Mouse (Mus musculus) heart, adult 2 months (tissue): ENCODE measurements around the gene Stpg3. TPM values are rescaled to one million over a fixed set of nuclear protein-coding genes. Genes with fewer than 3 reads are reported as not detected.

ENCODE experiments used
- DNase-seq, 2 experiments: peaks; one replicate each; pipeline ENCODE4 v3.0.0; 2021
- H3K27ac ChIP-seq: fragments of 200-600 bp; 2 replicates; pipeline ENCODE4 v1.8.1; 2022
- H3K27me3 ChIP-seq: fragments of 200-500 bp; 2 replicates; pipeline ENCODE4 v1.6.1; 2012; ENCODE audit warnings: mild to moderate bottlenecking, low read length, inconsistent platforms, mixed read lengths; ENCODE audit not compliant: control insufficient read depth, insufficient read depth
- H3K36me3 ChIP-seq: fragments of 200-500 bp; 2 replicates; pipeline ENCODE4 v1.6.1; 2012; ENCODE audit warnings: low read length, inconsistent platforms; ENCODE audit not compliant: control insufficient read depth, insufficient read depth
- H3K4me1 ChIP-seq: fragments of 200-500 bp; 2 replicates; pipeline ENCODE4 v1.6.1; 2011; ENCODE audit warnings: low read length; ENCODE audit not compliant: control insufficient read depth, insufficient read depth
- H3K4me3 ChIP-seq: fragments of 200-600 bp; 2 replicates; pipeline ENCODE4 v1.8.1; 2022
- H3K79me2 ChIP-seq: fragments of 200-500 bp; replicated peaks from 2 replicates; pipeline ENCODE4 v1.6.1; 2012; ENCODE audit warnings: mild to moderate bottlenecking, inconsistent platforms, low read length, moderate library complexity, mixed read lengths; ENCODE audit not compliant: control insufficient read depth, insufficient read depth
- H3K9ac ChIP-seq: fragments of 200-500 bp; 2 replicates; pipeline ENCODE4 v1.6.1; 2012; ENCODE audit warnings: low read depth, mild to moderate bottlenecking, control low read depth, inconsistent platforms, low read length, mixed read lengths
- CTCF ChIP-seq: fragments of 200-600 bp; IDR thresholded peaks from 2 replicates; pipeline ENCODE4 v1.8.1; 2022; ENCODE audit warnings: antibody characterized with exemption, mild to moderate bottlenecking, moderate library complexity
- EP300 ChIP-seq: fragments of 200-500 bp; IDR thresholded peaks from 2 replicates; pipeline ENCODE4 v1.6.1; 2011; ENCODE audit warnings: low read depth, low read length, control low read depth; ENCODE audit not compliant: insufficient read depth
- POLR2A ChIP-seq: fragments of 200-500 bp; IDR thresholded peaks from 2 replicates; pipeline ENCODE4 v1.6.1; 2011; ENCODE audit warnings: mild to moderate bottlenecking, low read depth, low read length, control low read depth; ENCODE audit not compliant: insufficient read depth
- WGBS: fragments of 180-500 bp; shearing (Covaris S2); methylation state at CpG from one replicate; pipeline ENCODE4 v1.1.7; 2018; 5-methylcytosine and 5-hydroxymethylcytosine counted together
- intact Hi-C: fragments of 180-260 bp; cut with DNase I; formaldehyde crosslinking; loops from one replicate; pipeline ENCODE4 v1.15.1; 2025
- polyA plus RNA-seq: library from polyadenylated mRNA; depleted of rRNA; stranded (reverse); fragments of >200 nt; gene quantifications from 2 replicates; pipeline ENCODE4 v1.2.3, GENCODE M21; 2012
- total RNA-seq, 2 experiments: library from RNA; stranded (reverse); gene quantifications; 2 replicates each; pipeline ENCODE4 v1.2.3; 2021

Gene Stpg3
- total and polyA plus RNA-seq, 3 experiments: not detected

DNA sequence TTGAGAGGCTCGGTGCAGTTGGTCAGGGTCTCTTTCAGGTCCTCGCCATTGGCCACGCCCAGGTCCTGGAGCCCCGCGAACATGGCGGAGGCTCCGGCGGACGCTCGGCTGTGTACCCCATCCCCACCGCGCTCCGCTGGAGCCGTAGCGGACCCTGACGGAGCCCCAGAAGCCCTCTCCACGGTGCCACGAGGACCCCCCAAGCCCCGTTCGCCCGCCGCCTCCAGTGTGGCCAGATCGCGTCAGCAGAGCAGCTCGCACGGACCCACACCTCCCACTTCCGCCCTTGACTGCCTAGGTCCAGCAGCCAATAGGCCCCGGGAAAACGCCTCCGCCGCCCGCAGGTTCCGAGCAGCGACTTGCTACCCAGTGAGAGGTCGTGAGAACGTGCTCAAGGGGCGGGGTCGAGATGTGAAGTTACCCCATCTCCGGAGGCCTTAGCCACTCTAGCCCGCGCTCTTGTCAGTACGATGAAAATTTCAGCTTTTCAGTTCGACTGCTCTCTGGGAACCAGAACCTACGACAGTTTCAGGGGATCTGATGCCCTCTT is 3.2 kb downstream of the Stpg3 start, which contains the start of gene Nelfb:
Gene Nelfb, minus strand, starts transcription at position 369 of the 550 bp plus-strand sequence.
- DNase-seq: peak; percentile 92 to 95
- intact Hi-C loops: loop anchor here (1.0 to 2.0 kb wide), 2 partner anchors 13 to 18 kb away; partner anchors contain the start of gene Tubb4b
- Histone ChIP-seq H3K27ac (peak within 1 kb of the TSS; percentile 99), H3K4me3 (peak within 1 kb of the TSS; percentile 69), H3K4me1 (peaks cover 4% of the 10 kb centered on the region; the same call in 1 of the 2 replicates), H3K79me2 (peaks cover 2% of the 10 kb centered on the region), H3K9ac (peak within 1 kb of the TSS; percentile 97), H3K27me3 (no peaks in the 10 kb centered on the region), H3K36me3 (no peaks in the 10 kb centered on the region)
- under 1% methylated on average over 44 of the region's 44 CpGs for WGBS
- TF ChIP-seq EP300 (0 out of 2 replicates have a peak, but pooled peaks have one; percentile 28), CTCF (no peak), POLR2A (peak; percentile 68)

- Histone ChIP-seq H3K36me3 (no peaks in the 10 kb centered on the region), H3K79me2 (peaks cover 2% of the 10 kb centered on the region), H3K27me3 (no peaks in the 10 kb centered on the region), H3K27ac (peak overlapping the region; percentile 99), H3K9ac (peak overlapping the region; percentile 97), H3K4me3 (peak overlapping the region; percentile 69), H3K4me1 (peaks cover 4% of the 10 kb centered on the region; the same call in 1 of the 2 replicates)
- DNase-seq: no peak
- intact Hi-C loops: loop anchor here (1.0 to 2.0 kb wide), 2 partner anchors 14 to 18 kb away; partner anchors contain the start of gene Tubb4b
- TF ChIP-seq CTCF (no peak), EP300 (no peak), POLR2A (no peak)
- under 1% methylated on average over 24 of the region's 24 CpGs for WGBS
Measured at GRCm38 (mm10) chr2:25210686-25211085, 3.8 kb downstream of the Stpg3 start.

- no peak overlapping the region for H3K4me3 ChIP-seq
- H3K27ac ChIP-seq: no peak overlapping the region
- TF ChIP-seq POLR2A (no peak), CTCF (no peak), EP300 (no peak)
- H3K36me3 ChIP-seq: no peaks in the 10 kb centered on the region
- peaks cover 2% of the 10 kb centered on the region for H3K79me2 ChIP-seq
- DNase-seq: no peak
- H3K4me1 ChIP-seq: peaks cover 4% of the 10 kb centered on the region; the same call in 1 of the 2 replicates
- 74% methylated on average over 1 of the region's 1 CpGs for WGBS
- no peaks in the 10 kb centered on the region for H3K27me3 ChIP-seq
- intact Hi-C loops: no loop called here
- H3K9ac ChIP-seq: no peak overlapping the region
Measured at GRCm38 (mm10) chr2:25207593-25207992, 6.8 kb downstream of the Stpg3 start.

GRCm38 (mm10) chr2:25203631-25204214 is 10.7 kb downstream of the Stpg3 start:
- no peaks in the 10 kb centered on the region for H3K27me3 ChIP-seq
- H3K27ac ChIP-seq: no peak overlapping the region
- H3K36me3 ChIP-seq: no peaks in the 10 kb centered on the region
- TF ChIP-seq EP300: no peak
- peak; percentile 44 for TF ChIP-seq CTCF
- no peaks in the 10 kb centered on the region for H3K4me1 ChIP-seq
- no peaks in the 10 kb centered on the region for H3K79me2 ChIP-seq
- intact Hi-C loops: no loop called here
- DNase-seq: no peak
- no peak overlapping the region for H3K9ac ChIP-seq
- 47% methylated on average over 4 of the region's 4 CpGs for WGBS
- H3K4me3 ChIP-seq: no peak overlapping the region

DNA sequence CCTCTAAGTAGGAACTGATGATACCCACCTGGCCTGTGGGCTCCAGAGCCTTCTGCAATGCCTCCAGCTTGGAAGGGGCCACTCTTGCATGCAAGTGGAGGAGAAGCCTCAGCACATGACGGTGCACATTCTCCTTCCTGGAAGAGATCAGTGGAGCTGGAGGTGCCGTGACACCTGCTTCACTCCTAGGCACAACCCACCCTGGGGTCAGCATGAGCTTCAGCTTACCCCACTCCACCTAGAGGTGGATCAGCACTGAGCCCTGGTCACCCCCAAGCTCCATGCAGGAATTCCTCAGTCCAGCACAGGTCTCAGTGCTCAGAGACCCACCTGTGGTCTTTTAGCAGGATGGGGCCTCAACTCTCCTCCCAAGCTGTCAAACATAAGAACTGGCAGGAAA is 13.8 kb downstream of the Stpg3 start:
- H3K79me2 ChIP-seq: no peaks in the 10 kb centered on the region
- 90% methylated on average over 2 of the region's 2 CpGs for WGBS
- TF ChIP-seq CTCF: no peak
- TF ChIP-seq POLR2A: no peak
- no peak for TF ChIP-seq EP300
- H3K9ac ChIP-seq: no peak overlapping the region
- no peaks in the 10 kb centered on the region for H3K27me3 ChIP-seq
- no peak overlapping the region for H3K4me3 ChIP-seq
- H3K36me3 ChIP-seq: no peaks in the 10 kb centered on the region
- H3K27ac ChIP-seq: no peak overlapping the region
- peaks cover 3% of the 10 kb centered on the region; the same call in 1 of the 2 replicates for H3K4me1 ChIP-seq
- intact Hi-C loops: no loop called here
- DNase-seq: no peak

- no peak for DNase-seq
- Histone ChIP-seq H3K4me3 (no peak overlapping the region), H3K4me1 (peaks cover 20% of the 10 kb centered on the region), H3K36me3 (no peaks in the 10 kb centered on the region), H3K79me2 (no peaks in the 10 kb centered on the region), H3K9ac (no peak overlapping the region), H3K27ac (peak overlapping the region; percentile 95), H3K27me3 (no peaks in the 10 kb centered on the region)
- TF ChIP-seq CTCF (no peak), POLR2A (no peak)
- intact Hi-C loops: no loop called here
Measured at GRCm38 (mm10) chr2:25197946-25198345, 16.5 kb downstream of the Stpg3 start.
